Mouse (Mus musculus) monocyte, adult 2 months (primary cell): Measurements from ENCODE around the gene Spats2.

Source experiments
- DNase-seq, 2 experiments: peaks; one replicate each; pipeline ENCODE4 v3.0.0; 2022; ENCODE audit warnings: low spot score in 2 of 2, low read depth in 1 of 2

Spats2 gene

DNA sequence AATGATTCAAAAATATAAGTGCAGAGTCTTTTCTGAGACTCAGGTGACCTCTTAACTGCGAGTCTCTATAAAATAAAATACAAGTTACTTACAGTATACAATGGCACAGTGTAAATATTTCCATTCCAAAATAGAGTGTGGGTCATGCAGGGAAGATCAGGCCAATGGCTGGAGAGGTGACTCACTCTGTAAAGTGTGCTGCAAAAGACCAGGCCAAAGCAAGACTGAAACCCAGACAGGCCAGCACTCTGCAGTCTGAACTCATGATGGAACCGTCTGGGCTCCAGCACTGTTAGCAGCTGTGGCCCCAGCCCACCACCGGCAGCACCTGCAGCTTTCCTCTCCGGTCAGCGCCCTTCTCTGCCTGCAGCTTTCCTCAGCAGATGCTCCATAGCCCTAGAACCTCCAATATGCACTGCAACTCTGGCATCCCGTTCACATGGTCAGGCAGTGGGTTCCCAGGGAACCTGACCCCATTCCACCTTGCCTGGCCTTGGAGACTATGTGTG is 129.6 kb downstream of the Spats2 start:
- no peak for DNase-seq

DNA sequence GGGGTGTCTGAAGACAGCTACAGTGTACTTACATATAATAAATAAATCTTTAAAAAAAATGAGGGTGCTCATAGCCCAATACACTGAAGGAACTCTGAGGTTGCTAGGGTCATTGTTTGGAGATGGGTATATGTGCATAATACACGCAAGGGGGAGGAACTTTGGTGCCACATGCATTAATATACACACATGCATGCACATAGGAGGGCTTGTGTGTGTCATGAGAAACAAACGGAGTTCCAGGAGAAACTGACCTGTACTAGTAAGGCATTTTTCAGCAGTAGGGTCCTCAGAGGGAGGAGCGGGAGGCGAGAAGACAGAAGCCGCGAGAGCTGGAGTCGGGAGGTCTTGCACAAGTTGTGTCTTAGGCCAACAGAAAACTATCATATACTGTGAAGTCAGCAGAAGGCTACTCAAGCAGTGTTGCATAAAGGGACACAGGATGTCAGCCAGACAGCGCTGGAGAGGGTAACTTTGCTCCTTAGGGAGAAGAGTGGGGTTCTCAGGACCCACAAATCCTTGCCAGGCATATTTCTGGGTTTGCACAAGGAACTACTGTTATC is 133.5 kb downstream of the Spats2 start:
- DNase-seq, result no peak

DNA sequence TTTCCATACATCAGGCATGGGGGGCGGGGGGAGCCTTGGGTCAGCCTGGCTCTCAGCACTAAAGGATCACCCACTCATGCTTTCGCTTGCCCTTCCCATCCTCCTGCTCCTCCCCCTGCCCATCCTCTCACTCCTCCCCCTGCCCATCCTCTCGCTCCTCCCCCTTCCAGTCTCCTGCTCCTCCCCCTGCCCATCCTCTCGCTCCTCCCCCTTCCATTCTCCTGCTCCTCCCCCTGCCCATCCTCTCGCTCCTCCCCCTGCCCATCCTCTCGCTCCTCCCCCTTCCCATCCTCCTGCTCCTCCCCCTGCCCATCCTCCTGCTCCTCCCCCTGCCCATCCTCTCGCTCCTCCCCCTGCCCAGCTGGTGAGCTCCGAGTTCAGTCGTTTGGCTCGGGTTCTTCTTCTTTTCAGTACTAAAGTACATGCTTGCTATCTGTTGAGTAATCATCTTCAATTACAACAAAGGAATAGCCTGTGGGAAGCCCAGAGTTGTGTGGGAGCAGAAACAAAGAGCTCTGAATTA is 134.1 kb downstream of the Spats2 start:
- peak; percentile 32 to 42 for DNase-seq

DNA sequence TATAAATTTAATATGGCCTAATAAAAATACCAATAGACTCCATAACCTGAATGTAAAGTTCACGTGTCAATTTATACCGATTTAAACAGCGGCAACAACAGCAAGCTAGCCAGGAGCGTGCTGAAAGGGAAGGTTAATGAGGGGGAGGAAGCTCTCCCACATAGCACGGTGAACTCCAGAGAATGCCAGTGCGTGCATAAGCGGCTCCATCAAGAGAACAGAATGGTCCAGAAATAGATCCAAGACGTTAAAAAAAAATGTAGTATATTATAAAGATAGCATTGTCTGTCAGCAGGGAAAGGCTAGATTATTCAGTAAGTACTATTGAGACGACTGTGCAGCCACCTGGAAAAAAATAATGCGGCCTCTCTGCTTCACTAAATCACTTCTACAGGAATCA is 137.0 kb downstream of the Spats2 start:
- no peak for DNase-seq
